Mouse (Mus musculus): ENCODE measurements around the gene Stx11.

Gene Stx11

GRCm38 (mm10) chr10:12964151-12965075 lies at the start of gene Stx11:
Gene Stx11 (minus strand): TSS chr10:12964298.
- ATAC-seq (ENCODE audit: low TSS enrichment) = peak; percentile 81

GRCm38 (mm10) chr10:13008737-13009121 lies 44.6 kb upstream of the Stx11 start:
- ATAC-seq (ENCODE audit: low TSS enrichment) = peak; percentile 26; the same call in 1 of the 2 replicates

- peak; percentile 100 for ATAC-seq (ENCODE audit: low TSS enrichment)
Observed at GRCm38 (mm10) chr10:13007876-13008736, 44.0 kb upstream of the Stx11 start.

- no peak for ATAC-seq (ENCODE audit: low TSS enrichment)
Observed at GRCm38 (mm10) chr10:13005043-13005442, 40.9 kb upstream of the Stx11 start, which contains the start of gene Sf3b5. Gene Sf3b5 (plus strand): TSS chr10:13005343.

- ATAC-seq (ENCODE audit: low TSS enrichment) = peak; percentile 95
Observed at GRCm38 (mm10) chr10:12996736-12997477, 32.8 kb upstream of the Stx11 start.

GRCm38 (mm10) chr10:12993411-12994039 lies 29.4 kb upstream of the Stx11 start:
- ATAC-seq (ENCODE audit: low TSS enrichment) = no peak

- no peak for ATAC-seq (ENCODE audit: low TSS enrichment)
Observed at GRCm38 (mm10) chr10:12991953-12992352, 27.9 kb upstream of the Stx11 start.

- ATAC-seq (ENCODE audit: low TSS enrichment) = peak; percentile 67
Observed at GRCm38 (mm10) chr10:12986943-12987342, 22.8 kb upstream of the Stx11 start.

GRCm38 (mm10) chr10:12986485-12986884 lies 22.4 kb upstream of the Stx11 start:
- no peak for ATAC-seq (ENCODE audit: low TSS enrichment)

GRCm38 (mm10) chr10:12985028-12985427 lies 20.9 kb upstream of the Stx11 start:
- no peak for ATAC-seq (ENCODE audit: low TSS enrichment)

GRCm38 (mm10) chr10:12983516-12983915 lies 19.4 kb upstream of the Stx11 start:
- ATAC-seq (ENCODE audit: low TSS enrichment) = no peak

- ATAC-seq (ENCODE audit: low TSS enrichment) = no peak
Observed at GRCm38 (mm10) chr10:12981071-12981470, 17.0 kb upstream of the Stx11 start.

- ATAC-seq (ENCODE audit: low TSS enrichment) = peak; percentile 97
Observed at GRCm38 (mm10) chr10:12977787-12978212, 13.7 kb upstream of the Stx11 start.

- ATAC-seq (ENCODE audit: low TSS enrichment) = no peak
Observed at GRCm38 (mm10) chr10:12976552-12976951, 12.5 kb upstream of the Stx11 start.

GRCm38 (mm10) chr10:12975957-12976356 lies 11.9 kb upstream of the Stx11 start:
- no peak for ATAC-seq (ENCODE audit: low TSS enrichment)

- ATAC-seq (ENCODE audit: low TSS enrichment) = peak; percentile 56
Observed at GRCm38 (mm10) chr10:12975461-12975860, 11.4 kb upstream of the Stx11 start.

GRCm38 (mm10) chr10:12974572-12974971 lies 10.5 kb upstream of the Stx11 start:
- ATAC-seq (ENCODE audit: low TSS enrichment) = no peak

GRCm38 (mm10) chr10:12965669-12966180 lies 1.6 kb upstream of the Stx11 start:
- no peak for ATAC-seq (ENCODE audit: low TSS enrichment)

- ATAC-seq (ENCODE audit: low TSS enrichment) = no peak
Observed at GRCm38 (mm10) chr10:12963362-12964147, 543 bp downstream of the Stx11 start.

- ATAC-seq (ENCODE audit: low TSS enrichment) = no peak
Observed at GRCm38 (mm10) chr10:12962238-12962637, 1.9 kb downstream of the Stx11 start.

Data from frontal cortex, adult (tissue).